Mouse (Mus musculus): ENCODE data around the gene Olfr195.
"Not testable (repeated sequence)": the region's sequence is repeated elsewhere in the genome, so short reads cannot be mapped to it uniquely, and the experiment has no call there.

Gene Olfr195

DNA sequence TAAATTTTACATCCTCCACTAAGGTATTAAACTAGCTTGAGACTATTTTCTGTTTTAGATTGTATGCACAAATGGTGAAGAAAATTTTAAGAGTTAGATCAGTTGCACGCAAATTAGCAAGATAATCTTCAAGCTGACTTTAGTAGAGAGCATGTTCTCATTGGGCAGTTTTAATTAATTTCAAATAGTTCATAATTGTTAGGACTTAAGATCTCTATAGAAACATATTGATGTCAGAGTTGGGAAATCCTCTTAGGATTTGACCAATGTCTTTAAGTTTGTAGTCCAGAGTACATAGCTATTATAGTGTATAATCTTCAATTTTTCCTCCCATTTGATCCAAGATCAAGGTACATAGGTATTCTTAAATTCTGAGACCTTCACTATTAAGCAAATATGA lies at the start of gene Olfr195:
Gene Olfr195 (plus strand): TSS at position 301 of the 400 bp plus-strand sequence.
- DNase-seq: no peak

GRCm38 (mm10) chr16:59105312-59105711 lies 41.5 kb upstream of the Olfr195 start:
- DNase-seq: no peak

GRCm38 (mm10) chr16:59108522-59108921 lies 38.3 kb upstream of the Olfr195 start:
- not testable (repeated sequence) for DNase-seq

- DNase-seq: no peak
Measured at GRCm38 (mm10) chr16:59111781-59112180, 35.1 kb upstream of the Olfr195 start, which contains the start of gene Olfr193. Olfr193 (minus strand) TSS chr16:59111881.

- no peak for DNase-seq
Measured at GRCm38 (mm10) chr16:59120969-59121368, 25.9 kb upstream of the Olfr195 start, which contains the start of gene Olfr194. Olfr194 (minus strand) TSS chr16:59121069.

GRCm38 (mm10) chr16:59130740-59131139 lies 16.1 kb upstream of the Olfr195 start:
- DNase-seq: no peak

- DNase-seq: peak in 1 of 2 experiments; percentile 0
Measured at GRCm38 (mm10) chr16:59141105-59141504, 5.7 kb upstream of the Olfr195 start.

GRCm38 (mm10) chr16:59151996-59152395 lies 5.2 kb downstream of the Olfr195 start:
- no peak for DNase-seq

DNA sequence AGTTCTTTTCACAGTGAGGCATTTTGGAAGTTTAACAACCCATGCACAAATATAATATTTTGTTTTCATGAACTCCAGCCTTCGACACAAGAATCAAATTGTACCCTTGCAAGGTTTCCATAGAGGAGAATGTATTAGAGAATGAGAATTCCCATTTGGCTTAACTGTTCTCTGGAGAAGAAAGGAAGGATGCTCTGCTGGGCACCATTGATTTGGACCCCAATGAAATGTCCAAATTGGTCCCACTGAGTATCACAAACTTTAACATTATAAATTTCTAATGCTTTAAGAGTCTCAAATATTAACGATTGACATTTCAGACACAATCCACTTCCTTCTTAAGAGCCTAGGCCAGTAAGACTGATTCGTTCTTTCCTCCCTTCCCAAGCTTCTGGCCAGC lies 23.5 kb downstream of the Olfr195 start, which contains the start of gene Olfr196:
Gene Olfr196 (minus strand): TSS at position 101 of the 400 bp plus-strand sequence.
- DNase-seq: no peak

All from kidney, postnatal 36 days (tissue).